Mouse (Mus musculus) embryonic facial prominence, embryonic 10.5 days (tissue): ENCODE measurements around the gene Strc. TPM values are rescaled to one million over a fixed set of nuclear protein-coding genes. Genes with fewer than 3 reads are reported as not detected.
"Not testable (repeated sequence)": the region's sequence is repeated elsewhere in the genome, so short reads cannot be mapped to it uniquely, and the experiment has no call there.

Experiments
- DNase-seq: peaks from one replicate; pipeline ENCODE4 v3.0.0-alpha.2; 2017; ENCODE audit warnings: low spot score
- H3K27ac ChIP-seq: fragments of 300-500 bp; sonication (generic); replicated peaks from 2 replicates; pipeline ENCODE4 v1.5.1; 2016; ENCODE audit warnings: mild to moderate bottlenecking
- H3K27me3 ChIP-seq: fragments of 300-500 bp; sonication (generic); replicated peaks from 2 replicates; pipeline ENCODE4 v1.6.1; 2016; ENCODE audit warnings: low read depth, mild to moderate bottlenecking; ENCODE audit not compliant: poor library complexity, severe bottlenecking
- H3K36me3 ChIP-seq: fragments of 300-500 bp; sonication (generic); replicated peaks from 2 replicates; pipeline ENCODE4 v1.6.1; 2016; ENCODE audit warnings: mild to moderate bottlenecking, moderate library complexity
- H3K4me1 ChIP-seq: fragments of 300-500 bp; sonication (generic); 2 replicates; pipeline ENCODE4 v1.6.1; 2016
- H3K4me3 ChIP-seq: fragments of 300-500 bp; sonication (generic); 2 replicates; pipeline ENCODE4 v1.5.1; 2016; ENCODE audit warnings: mild to moderate bottlenecking, moderate library complexity
- H3K9me3 ChIP-seq: fragments of 300-500 bp; sonication (generic); 2 replicates; pipeline ENCODE4 v1.6.1; 2016; ENCODE audit warnings: mild to moderate bottlenecking
- WGBS: fragments of 180-500 bp; shearing (Covaris S2); methylation state at CpG from one replicate; pipeline ENCODE4 v1.1.7; 2016; 5-methylcytosine and 5-hydroxymethylcytosine counted together
- polyA plus RNA-seq: library from polyadenylated mRNA; unstranded; fragments of >200 nt; fragmentation: Nextera tagmentation; extraction: Ambion mirVana; gene quantifications from 2 replicates; pipeline ENCODE4 v1.2.1, GENCODE M21; 2016

Gene Strc
- not detected in 2 replicates for polyA plus RNA-seq

- not testable (repeated sequence) for DNase-seq, H3K4me1 ChIP-seq, H3K9me3 ChIP-seq, H3K27ac ChIP-seq, H3K27me3 ChIP-seq, H3K36me3 ChIP-seq, H3K4me3 ChIP-seq
- WGBS = 94% methylated on average over 17 of the region's 17 CpGs
Observed at GRCm38 (mm10) chr2:121386961-121387575, at the start of gene Strc. Strc (minus strand) TSS chr2:121387168.

GRCm38 (mm10) chr2:121434854-121435253 lies 47.9 kb upstream of the Strc start:
- H3K9me3 ChIP-seq = no peaks in the 10 kb centered on the region
- H3K36me3 ChIP-seq = peaks cover 99% of the 10 kb centered on the region
- H3K4me3 ChIP-seq = no peak overlapping the region
- H3K4me1 ChIP-seq = no peaks in the 10 kb centered on the region
- H3K27me3 ChIP-seq = no peaks in the 10 kb centered on the region
- 100% methylated on average over 1 of the region's 1 CpGs for WGBS
- DNase-seq = no peak
- H3K27ac ChIP-seq = no peak overlapping the region

- 93% methylated on average over 2 of the region's 2 CpGs for WGBS
Observed at GRCm38 (mm10) chr2:121425890-121426289, 38.9 kb upstream of the Strc start.

GRCm38 (mm10) chr2:121423166-121423565 lies 36.2 kb upstream of the Strc start:
- H3K4me3 ChIP-seq = no peak overlapping the region
- no peaks in the 10 kb centered on the region for H3K9me3 ChIP-seq
- H3K36me3 ChIP-seq = peaks cover 96% of the 10 kb centered on the region
- H3K27ac ChIP-seq = no peak overlapping the region
- whole genome bisulfite sequencing = 92% methylated on average over 2 of the region's 2 CpGs
- no peaks in the 10 kb centered on the region for H3K4me1 ChIP-seq
- no peaks in the 10 kb centered on the region for H3K27me3 ChIP-seq
- DNase-seq = no peak

More at GRCm38 (mm10) chr2:121425890-121426289, 38.9 kb upstream of the Strc start:
- no peak for DNase-seq
- Histone ChIP-seq H3K36me3 (peaks cover 100% of the 10 kb centered on the region), H3K9me3 (no peaks in the 10 kb centered on the region), H3K27ac (no peak overlapping the region), H3K4me3 (no peak overlapping the region), H3K27me3 (no peaks in the 10 kb centered on the region), H3K4me1 (no peaks in the 10 kb centered on the region)

- Histone ChIP-seq H3K4me1 (peaks cover 20% of the 10 kb centered on the region), H3K27ac (no peak overlapping the region), H3K27me3 (no peaks in the 10 kb centered on the region), H3K36me3 (peaks cover 74% of the 10 kb centered on the region), H3K4me3 (no peak overlapping the region), H3K9me3 (no peaks in the 10 kb centered on the region)
- DNase-seq = no peak
- 92% methylated on average over 3 of the region's 3 CpGs for WGBS
Observed at GRCm38 (mm10) chr2:121418476-121418875, 31.5 kb upstream of the Strc start.

GRCm38 (mm10) chr2:121416356-121416755 lies 29.4 kb upstream of the Strc start:
- Histone ChIP-seq H3K4me3 (peak overlapping the region; percentile 99), H3K9me3 (no peaks in the 10 kb centered on the region), H3K27me3 (no peaks in the 10 kb centered on the region), H3K4me1 (peaks cover 27% of the 10 kb centered on the region), H3K36me3 (peaks cover 52% of the 10 kb centered on the region), H3K27ac (no peak overlapping the region)
- DNase-seq = no peak
- WGBS = 94% methylated on average over 6 of the region's 6 CpGs

- WGBS = 88% methylated on average over 3 of the region's 3 CpGs
- peaks cover 27% of the 10 kb centered on the region for H3K4me1 ChIP-seq
- H3K27me3 ChIP-seq = no peaks in the 10 kb centered on the region
- peaks cover 45% of the 10 kb centered on the region for H3K36me3 ChIP-seq
- no peaks in the 10 kb centered on the region for H3K9me3 ChIP-seq
- H3K27ac ChIP-seq = no peak overlapping the region
- no peak for DNase-seq
- peak overlapping the region; percentile 99 for H3K4me3 ChIP-seq
Observed at GRCm38 (mm10) chr2:121415591-121415990, 28.6 kb upstream of the Strc start.

GRCm38 (mm10) chr2:121415103-121415502 lies 28.1 kb upstream of the Strc start:
- H3K27me3 ChIP-seq = no peaks in the 10 kb centered on the region

GRCm38 (mm10) chr2:121414139-121414685 lies 27.2 kb upstream of the Strc start:
- peaks cover 27% of the 10 kb centered on the region for H3K4me1 ChIP-seq
- H3K9me3 ChIP-seq = no peaks in the 10 kb centered on the region
- no peak for DNase-seq
- peak overlapping the region; percentile 98 for H3K27ac ChIP-seq
- no peaks in the 10 kb centered on the region for H3K27me3 ChIP-seq
- H3K36me3 ChIP-seq = peaks cover 35% of the 10 kb centered on the region
- H3K4me3 ChIP-seq = peak overlapping the region; percentile 99
- WGBS = under 1% methylated on average over 32 of the region's 32 CpGs

More at GRCm38 (mm10) chr2:121415103-121415502, 28.1 kb upstream of the Strc start:
- no peak for DNase-seq
- Histone ChIP-seq H3K9me3 (no peaks in the 10 kb centered on the region), H3K27ac (no peak overlapping the region), H3K4me3 (peak overlapping the region; percentile 99), H3K4me1 (peaks cover 27% of the 10 kb centered on the region), H3K36me3 (peaks cover 41% of the 10 kb centered on the region)
- WGBS = 75% methylated on average over 3 of the region's 3 CpGs

GRCm38 (mm10) chr2:121413387-121414042 lies 26.5 kb upstream of the Strc start, which contains the start of the genes Pdia3 and Catsper2:
Pdia3 (plus strand) TSS chr2:121413775.
Catsper2 (minus strand) TSS chr2:121413792.
- Histone ChIP-seq H3K27ac (peak within 1 kb of the TSS; percentile 98), H3K36me3 (peaks cover 28% of the 10 kb centered on the region), H3K4me1 (peaks cover 27% of the 10 kb centered on the region), H3K27me3 (no peaks in the 10 kb centered on the region), H3K9me3 (no peaks in the 10 kb centered on the region), H3K4me3 (peak within 1 kb of the TSS; percentile 99)
- WGBS = under 1% methylated on average over 68 of the region's 68 CpGs
- DNase-seq = peak; percentile 99

- DNase-seq = no peak
- Histone ChIP-seq H3K27me3 (no peaks in the 10 kb centered on the region), H3K9me3 (no peaks in the 10 kb centered on the region), H3K36me3 (peaks cover 22% of the 10 kb centered on the region), H3K4me3 (peak overlapping the region; percentile 99), H3K27ac (peak overlapping the region; percentile 98), H3K4me1 (peaks cover 27% of the 10 kb centered on the region)
- WGBS = 11% methylated on average over 4 of the region's 4 CpGs
Observed at GRCm38 (mm10) chr2:121412843-121413386, 25.9 kb upstream of the Strc start.

- Histone ChIP-seq H3K4me1 (peaks cover 6% of the 10 kb centered on the region; the same call in 1 of the 2 replicates), H3K27ac (no peak overlapping the region), H3K36me3 (no peaks in the 10 kb centered on the region), H3K4me3 (no peak overlapping the region), H3K27me3 (no peaks in the 10 kb centered on the region), H3K9me3 (no peaks in the 10 kb centered on the region)
- WGBS = 33% methylated on average over 4 of the region's 4 CpGs
- peak; percentile 45 for DNase-seq
Observed at GRCm38 (mm10) chr2:121408160-121408559, 21.2 kb upstream of the Strc start.
